Mouse (Mus musculus) adrenal gland, postnatal 14 days (tissue): ENCODE results near the gene Rps6ka5. TPM values are rescaled to one million over a fixed set of nuclear protein-coding genes. Genes with fewer than 3 reads are reported as not detected.

Experiments
- total RNA-seq: library from RNA; stranded (reverse); gene quantifications from 2 replicates; pipeline ENCODE4 v1.2.3, GENCODE M21; 2021

Gene Rps6ka5
- total RNA-seq, 1 experiment from 2014 or later, result 11.2 TPM

Other genes starting within 250 kb of the Rps6ka5 start
- 72.5 and 74.6 TPM in 2 replicates for gene Ttc7b, start 206.2 kb downstream of the Rps6ka5 start, total RNA-seq
- 11.3 and 13.1 TPM in 2 replicates for gene Dglucy, start 52.1 kb upstream of the Rps6ka5 start, total RNA-seq
- gene Gpr68, start 181.2 kb upstream of the Rps6ka5 start, total RNA-seq, result 0.85 and 3.1 TPM in 2 replicates